Mouse (Mus musculus) midbrain, postnatal 0 days (tissue): ENCODE measurements around the gene Acap1. TPM values are rescaled to one million over a fixed set of nuclear protein-coding genes. Genes with fewer than 3 reads are reported as not detected.

Source experiments
- ATAC-seq: fragments of 200-750 bp; cut with Nextera tagmentation; 2 replicates; pipeline ENCODE4 v1.8.0; 2017; ENCODE audit warnings: moderate number of reproducible peaks, mild to moderate bottlenecking, moderate TSS enrichment, moderate library complexity; ENCODE audit not compliant: low FRiP score
- DNase-seq: peaks from one replicate; pipeline ENCODE4 v3.0.0-alpha.2; 2015; ENCODE audit warnings: low spot score
- H3K27ac ChIP-seq: fragments of 300-500 bp; sonication (generic); 2 replicates; pipeline ENCODE4 v1.5.1; 2014; ENCODE audit warnings: low read depth, mild to moderate bottlenecking, low read length, mixed read lengths
- H3K27me3 ChIP-seq: fragments of 300-500 bp; sonication (generic); 2 replicates; pipeline ENCODE4 v1.6.1; 2014; ENCODE audit warnings: low read length, control low read depth, mixed read lengths; ENCODE audit not compliant: insufficient read depth
- H3K36me3 ChIP-seq: fragments of 300-500 bp; sonication (generic); 2 replicates; pipeline ENCODE4 v1.6.1; 2014; ENCODE audit warnings: low read length, control low read depth, mixed read lengths; ENCODE audit not compliant: insufficient read depth
- H3K4me1 ChIP-seq: fragments of 300-500 bp; sonication (generic); 2 replicates; pipeline ENCODE4 v1.6.1; 2014; ENCODE audit warnings: mild to moderate bottlenecking, control low read depth, antibody characterized with exemption, low read length, mixed read lengths; ENCODE audit not compliant: insufficient read depth
- H3K4me2 ChIP-seq: fragments of 300-500 bp; sonication (generic); 2 replicates; pipeline ENCODE4 v1.6.1; 2014; ENCODE audit warnings: low read depth, mild to moderate bottlenecking, low read length, mixed read lengths; ENCODE audit not compliant: poor library complexity, severe bottlenecking
- H3K4me3 ChIP-seq: fragments of 300-500 bp; sonication (generic); 2 replicates; pipeline ENCODE4 v1.5.1; 2014; ENCODE audit warnings: low read depth, mild to moderate bottlenecking, low read length, moderate library complexity
- H3K9ac ChIP-seq: fragments of 300-500 bp; sonication (generic); replicated peaks from 2 replicates; pipeline ENCODE4 v1.6.1; 2014; ENCODE audit warnings: mild to moderate bottlenecking, low read length, moderate library complexity, mixed read lengths; ENCODE audit not compliant: poor library complexity, severe bottlenecking
- H3K9me3 ChIP-seq: fragments of 300-500 bp; sonication (generic); 2 replicates; pipeline ENCODE4 v1.6.1; 2016; ENCODE audit warnings: low read length, control low read depth
- CTCF ChIP-seq: IDR thresholded peaks from 2 replicates; pipeline ENCODE4 v1.5.1; 2016; ENCODE audit warnings: antibody characterized with exemption, mild to moderate bottlenecking
- WGBS: fragments of 180-500 bp; shearing (Covaris S2); extraction: QIAGEN DNeasy Blood & Tissue Kit; methylation state at CpG from one replicate; pipeline ENCODE4 v1.1.7; 2014; 5-methylcytosine and 5-hydroxymethylcytosine counted together
- polyA plus RNA-seq: library from polyadenylated mRNA; unstranded; fragments of >200 nt; fragmentation: Nextera tagmentation; extraction: Ambion mirVana; gene quantifications from 2 replicates; pipeline ENCODE4 v1.2.1, GENCODE M21; 2015
- total RNA-seq: library from RNA; depleted of rRNA; stranded (reverse); fragments of >200 nt; gene quantifications from 2 replicates; pipeline ENCODE4 v1.2.3, GENCODE M21; 2014

The Acap1 gene
- total and polyA plus RNA-seq, 2 experiments from 2014 or later = 0.14 TPM; not detected in 1

GRCm38 (mm10) chr11:69858113-69858998 lies 37.0 kb downstream of the Acap1 start, which contains the start of gene Tnk1:
Gene Tnk1, minus strand, starts transcription at chr11:69858730.
- Histone ChIP-seq H3K27ac (no peak within 1 kb of the TSS), H3K9ac (no peak within 1 kb of the TSS), H3K36me3 (no peaks in the 10 kb centered on the region), H3K9me3 (no peaks in the 10 kb centered on the region), H3K4me2 (no peak within 1 kb of the TSS), H3K27me3 (peaks cover 8% of the 10 kb centered on the region), H3K4me1 (0 out of 2 replicates have a peak, but pooled peaks cover 4% of the 10 kb centered on the region), H3K4me3 (no peak within 1 kb of the TSS)
- no peak for TF ChIP-seq CTCF
- 23% methylated on average over 30 of the region's 30 CpGs for WGBS
- DNase-seq (no peak), ATAC-seq (no peak)

GRCm38 (mm10) chr11:69855347-69855746 lies 40.0 kb downstream of the Acap1 start:
- Histone ChIP-seq H3K4me1 (0 out of 2 replicates have a peak, but pooled peaks cover 4% of the 10 kb centered on the region), H3K4me3 (no peak overlapping the region), H3K9me3 (no peaks in the 10 kb centered on the region), H3K27me3 (peaks cover 8% of the 10 kb centered on the region), H3K9ac (no peak overlapping the region), H3K36me3 (peaks cover 15% of the 10 kb centered on the region), H3K4me2 (no peak overlapping the region), H3K27ac (no peak overlapping the region)
- TF ChIP-seq CTCF = peak; percentile 54
- DNase-seq = no peak
- ATAC-seq = peak; percentile 69
- 21% methylated on average over 16 of the region's 16 CpGs for WGBS

- ATAC-seq = no peak
- WGBS = 89% methylated on average over 10 of the region's 10 CpGs
- no peak for TF ChIP-seq CTCF
- Histone ChIP-seq H3K9me3 (no peaks in the 10 kb centered on the region), H3K4me2 (no peak overlapping the region), H3K36me3 (peaks cover 21% of the 10 kb centered on the region), H3K27me3 (peaks cover 8% of the 10 kb centered on the region), H3K9ac (no peak overlapping the region), H3K4me1 (0 out of 2 replicates have a peak, but pooled peaks cover 4% of the 10 kb centered on the region), H3K27ac (no peak overlapping the region), H3K4me3 (no peak overlapping the region)
- DNase-seq = no peak
These were observed 40.7 kb downstream of the Acap1 start for GRCm38 (mm10) chr11:69854680-69855079.

- ATAC-seq = no peak
- Histone ChIP-seq H3K27ac (no peak overlapping the region), H3K4me1 (0 out of 2 replicates have a peak, but pooled peaks cover 4% of the 10 kb centered on the region), H3K9me3 (no peaks in the 10 kb centered on the region), H3K36me3 (peaks cover 24% of the 10 kb centered on the region), H3K4me3 (no peak overlapping the region), H3K9ac (no peak overlapping the region), H3K27me3 (peaks cover 6% of the 10 kb centered on the region), H3K4me2 (no peak overlapping the region)
- 81% methylated on average over 7 of the region's 7 CpGs for WGBS
- DNase-seq = no peak
- TF ChIP-seq CTCF = no peak
These were observed 41.3 kb downstream of the Acap1 start for GRCm38 (mm10) chr11:69853994-69854393.

GRCm38 (mm10) chr11:69850754-69851153 lies 44.6 kb downstream of the Acap1 start:
- ATAC-seq (no peak), DNase-seq (no peak)
- 75% methylated on average over 8 of the region's 8 CpGs for WGBS
- no peak for TF ChIP-seq CTCF
- Histone ChIP-seq H3K27ac (no peak overlapping the region), H3K9me3 (no peaks in the 10 kb centered on the region), H3K4me2 (no peak overlapping the region), H3K4me3 (no peak overlapping the region), H3K36me3 (peaks cover 34% of the 10 kb centered on the region), H3K4me1 (peaks cover 14% of the 10 kb centered on the region; the same call in 1 of the 2 replicates), H3K27me3 (no peaks in the 10 kb centered on the region), H3K9ac (no peak overlapping the region)

GRCm38 (mm10) chr11:69849884-69850283 lies 45.5 kb downstream of the Acap1 start:
- H3K27me3 ChIP-seq = no peaks in the 10 kb centered on the region
- H3K9ac ChIP-seq = no peak overlapping the region
- DNase-seq = no peak
- TF ChIP-seq CTCF = no peak
- H3K4me2 ChIP-seq = no peak overlapping the region
- peaks cover 9% of the 10 kb centered on the region; the same call in 1 of the 2 replicates for H3K4me1 ChIP-seq
- 92% methylated on average over 15 of the region's 15 CpGs for WGBS
- no peak overlapping the region for H3K4me3 ChIP-seq
- H3K9me3 ChIP-seq = no peaks in the 10 kb centered on the region
- peaks cover 34% of the 10 kb centered on the region for H3K36me3 ChIP-seq
- ATAC-seq = no peak
- no peak overlapping the region for H3K27ac ChIP-seq
